Mouse (Mus musculus): ENCODE results near the gene Fxyd6.

Gene Fxyd6

DNA sequence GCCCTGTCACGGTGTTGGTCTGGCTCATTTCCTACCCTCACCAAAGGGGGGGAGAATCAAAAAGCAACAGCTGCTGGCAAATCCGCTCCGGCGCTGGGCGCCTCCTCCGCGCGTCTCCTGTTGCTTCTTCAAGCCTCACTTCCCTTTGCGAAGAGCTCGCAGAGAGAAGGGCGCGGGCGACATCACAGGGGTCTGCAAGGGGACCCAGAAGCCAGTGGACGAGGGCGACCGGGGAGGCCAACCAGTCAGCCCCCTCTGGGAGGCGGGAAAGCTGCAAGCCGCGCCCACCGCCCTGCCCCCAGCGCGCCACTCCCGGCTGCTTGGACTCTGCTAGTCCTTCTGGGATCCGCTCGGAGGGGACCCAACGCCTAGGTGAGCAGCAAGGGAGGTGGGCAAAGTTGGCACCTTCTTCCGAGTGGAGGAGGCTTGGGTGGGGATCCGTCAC lies at the start of gene Fxyd6:
TSS of gene Fxyd6 (plus strand) at position 69 of the 445 bp plus-strand sequence.
- in situ Hi-C loops (cut with MboI; ENCODE audit: unreplicated experiment in 2 of 2): loop anchor here in 1 of 2 experiments (10.0 kb wide), 1 partner anchor 45 kb away; no protein-coding TSS in a partner anchor

DNA sequence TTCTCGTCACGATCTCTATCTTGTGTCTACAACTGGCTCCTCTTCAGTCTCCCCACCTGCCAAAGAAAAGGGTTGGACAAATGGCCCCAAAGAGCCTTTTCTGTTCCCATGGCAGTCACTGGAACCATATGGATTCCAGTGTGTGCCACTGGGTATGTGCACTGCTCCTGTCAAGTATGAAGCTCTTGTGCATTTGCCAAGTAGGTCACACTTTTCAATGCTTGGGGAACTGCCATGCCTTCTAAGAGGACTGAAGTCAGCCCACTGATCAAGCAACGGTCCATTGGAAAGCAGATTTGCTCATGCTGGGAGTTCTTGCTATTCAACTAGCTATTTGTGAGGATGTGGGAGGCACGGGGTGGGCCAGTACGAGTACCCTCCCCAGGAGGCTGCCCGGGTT lies 48.5 kb upstream of the Fxyd6 start:
- in situ Hi-C loops (cut with MboI; ENCODE audit: unreplicated experiment in 2 of 2): loop anchor here in 1 of 2 experiments (10.0 kb wide), 1 partner anchor 53 kb away; the partner anchor contains the start of gene Fxyd6

DNA sequence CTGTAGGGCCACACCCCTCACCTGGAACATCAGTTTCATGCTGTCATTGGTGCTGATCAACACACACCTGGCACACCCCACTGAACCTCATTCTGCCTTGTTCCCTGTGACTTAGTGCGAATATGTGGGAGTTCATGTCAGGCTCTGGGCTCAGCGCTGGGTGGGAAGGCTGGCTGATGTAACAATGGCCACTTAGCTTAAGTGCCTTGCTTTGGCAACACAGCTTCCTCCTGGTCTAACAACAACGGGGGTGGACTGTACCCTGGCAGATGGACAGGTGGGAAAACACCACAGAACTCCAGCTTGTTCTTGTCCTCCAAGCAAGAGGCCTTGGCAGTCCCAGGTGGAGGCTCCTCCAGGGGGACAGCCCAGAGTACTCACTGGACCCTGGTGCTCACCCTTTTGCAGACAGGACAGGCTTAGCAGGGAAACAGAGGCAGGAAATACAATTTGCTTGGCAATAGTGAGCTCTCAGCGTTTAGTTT lies 48.0 kb upstream of the Fxyd6 start:
- in situ Hi-C loops (cut with MboI; ENCODE audit: unreplicated experiment in 2 of 2): loop anchor here in 1 of 2 experiments (10.0 kb wide), 1 partner anchor 53 kb away; the partner anchor contains the start of gene Fxyd6

DNA sequence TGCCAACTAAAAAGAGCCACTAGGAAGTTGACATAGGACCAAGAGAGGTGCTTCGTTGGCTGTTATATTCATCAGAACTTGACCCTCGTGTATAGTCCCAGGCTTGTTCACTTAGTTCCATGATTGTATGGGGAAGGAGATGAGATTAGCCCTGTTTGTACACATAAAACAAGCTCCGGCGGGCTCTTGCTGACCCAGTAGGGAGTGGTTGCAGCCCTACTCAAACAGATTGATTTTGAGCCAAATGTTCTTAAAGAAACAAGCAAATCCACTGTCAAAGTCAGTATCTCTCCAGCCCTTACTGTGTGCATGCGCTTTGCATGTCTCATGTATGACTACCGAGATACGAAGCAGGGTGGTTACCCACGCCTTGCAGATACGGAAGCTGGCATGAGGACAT lies 43.6 kb upstream of the Fxyd6 start:
- in situ Hi-C loops (cut with MboI; ENCODE audit: unreplicated experiment in 2 of 2): loop anchor here in 1 of 2 experiments (10.0 kb wide), 1 partner anchor 48 kb away; the partner anchor contains the start of gene Fxyd6

DNA sequence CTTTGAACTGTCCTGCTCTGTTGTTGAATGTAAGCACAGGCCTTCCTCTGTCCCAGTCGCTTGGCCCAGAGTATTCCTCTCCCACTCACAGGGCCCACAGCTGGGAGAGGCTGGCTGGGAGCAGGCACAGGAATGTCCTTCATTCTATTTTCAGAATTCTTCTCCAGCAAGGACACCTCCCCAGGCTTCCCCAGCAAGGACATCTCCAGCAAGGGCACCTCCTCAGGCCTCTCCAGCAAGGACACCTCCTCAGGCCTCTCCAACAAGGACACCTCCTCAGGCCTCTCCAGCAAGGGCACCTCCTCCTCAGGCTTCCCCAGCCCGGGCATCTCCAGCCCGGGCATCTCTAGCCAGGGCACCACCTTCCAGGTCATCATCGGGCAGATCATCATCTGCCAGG lies 41.7 kb upstream of the Fxyd6 start:
- in situ Hi-C loops (cut with MboI; ENCODE audit: unreplicated experiment in 2 of 2): loop anchor here in 1 of 2 experiments (10.0 kb wide), 1 partner anchor 47 kb away; the partner anchor contains the start of gene Fxyd6

DNA sequence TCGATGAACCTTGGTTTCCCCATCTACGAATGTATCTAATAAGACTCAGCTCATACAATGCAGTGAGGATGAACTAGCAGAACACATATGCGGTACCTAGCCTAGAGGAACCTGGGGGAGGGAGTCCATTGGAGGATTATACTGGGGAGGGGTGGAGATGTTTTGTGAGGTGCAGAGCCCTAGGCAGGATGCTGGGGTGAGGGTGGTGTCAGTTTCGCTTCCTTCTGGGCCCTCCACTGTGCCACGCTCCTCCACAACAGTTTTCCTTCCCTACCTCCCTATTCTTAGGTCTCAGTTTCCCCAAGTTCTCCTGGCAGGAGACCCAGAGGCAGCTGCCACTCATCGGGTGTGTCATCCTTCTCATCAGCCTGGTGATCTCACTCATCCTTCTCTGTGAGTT lies 40.4 kb upstream of the Fxyd6 start:
- in situ Hi-C loops (cut with MboI; ENCODE audit: unreplicated experiment in 2 of 2): loop anchor here in 1 of 2 experiments (10.0 kb wide), 1 partner anchor 45 kb away; the partner anchor contains the start of gene Fxyd6

DNA sequence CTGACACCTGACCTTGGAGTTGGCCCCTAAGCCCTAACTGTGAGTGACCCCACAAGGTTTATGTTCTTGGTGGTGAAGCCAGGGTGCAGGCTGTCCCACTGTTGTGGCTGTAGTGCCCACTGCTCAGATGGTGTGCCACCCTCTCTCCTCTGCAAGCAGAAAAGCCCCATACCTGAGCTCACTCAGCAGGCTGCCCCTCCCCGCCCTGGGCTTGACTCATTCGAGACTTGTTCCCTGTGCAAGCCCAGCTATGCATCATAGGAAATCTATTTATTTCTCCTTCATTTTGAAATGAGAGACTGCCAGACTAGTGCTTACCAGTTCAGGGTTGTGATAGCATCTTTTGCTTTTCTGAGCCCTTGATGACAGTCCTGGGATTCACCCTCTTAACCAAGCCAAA lies 32.6 kb upstream of the Fxyd6 start:
- in situ Hi-C loops (cut with MboI; ENCODE audit: unreplicated experiment in 2 of 2): no loop called here

DNA sequence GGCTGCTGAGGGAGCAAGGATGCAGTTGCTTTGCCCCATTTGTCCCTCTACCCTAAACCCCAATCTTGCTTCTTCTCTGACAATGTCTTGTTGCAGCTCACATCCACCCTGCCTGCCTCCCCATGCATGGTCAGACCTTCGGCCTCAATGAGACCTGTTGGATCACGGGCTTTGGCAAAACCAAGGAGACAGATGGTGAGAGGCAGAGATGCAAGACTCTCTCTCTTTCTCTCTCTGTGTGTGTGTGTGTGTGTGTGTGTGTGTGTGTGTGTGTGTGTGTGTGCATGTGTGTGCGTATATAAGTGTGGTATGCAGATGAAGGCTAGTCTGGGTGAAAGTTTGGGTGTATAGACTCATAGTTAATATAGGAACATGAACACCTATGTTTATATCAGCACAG lies 26.9 kb upstream of the Fxyd6 start:
- in situ Hi-C loops (cut with MboI; ENCODE audit: unreplicated experiment in 2 of 2): no loop called here

DNA sequence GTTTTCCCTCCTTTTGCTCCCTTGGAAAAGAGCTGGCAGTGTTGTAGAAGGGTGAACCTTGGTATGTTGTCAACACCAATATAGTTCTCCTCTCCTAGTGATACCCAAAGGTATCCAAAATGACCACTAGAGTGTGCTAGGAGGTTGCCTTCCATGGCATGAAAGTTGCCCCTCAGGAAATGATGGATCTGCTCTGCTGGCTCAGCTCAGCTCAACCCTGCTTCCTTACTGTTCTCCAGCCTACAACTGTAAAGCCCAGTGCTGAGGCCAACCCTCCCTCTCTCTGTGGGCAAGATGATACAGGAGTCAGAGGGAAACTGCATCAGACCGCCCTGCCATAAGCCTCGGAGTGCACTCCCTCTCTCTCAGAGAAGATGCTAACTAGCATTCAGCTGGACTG lies 24.5 kb upstream of the Fxyd6 start:
- in situ Hi-C loops (cut with MboI; ENCODE audit: unreplicated experiment in 2 of 2): no loop called here

DNA sequence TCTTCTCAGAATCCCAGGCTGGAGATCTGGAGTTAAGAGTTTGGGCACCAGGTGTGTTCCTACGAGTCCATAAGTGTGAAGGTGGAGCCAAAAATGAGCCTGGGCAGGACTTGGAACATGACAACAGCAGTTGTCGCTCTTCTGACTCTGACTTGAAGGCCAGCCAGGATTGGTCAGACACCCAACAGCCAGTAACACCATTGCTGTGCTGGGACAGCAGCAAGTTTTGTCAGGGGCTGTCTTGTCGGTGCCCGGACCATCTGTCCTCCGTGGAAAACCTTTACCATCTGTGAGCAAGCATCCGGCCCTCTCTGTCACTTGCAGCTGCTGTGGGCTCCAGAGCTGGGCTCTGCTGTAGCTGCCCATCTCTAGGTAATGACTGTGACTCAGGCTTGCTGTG lies 23.7 kb upstream of the Fxyd6 start:
- in situ Hi-C loops (cut with MboI; ENCODE audit: unreplicated experiment in 2 of 2): no loop called here

DNA sequence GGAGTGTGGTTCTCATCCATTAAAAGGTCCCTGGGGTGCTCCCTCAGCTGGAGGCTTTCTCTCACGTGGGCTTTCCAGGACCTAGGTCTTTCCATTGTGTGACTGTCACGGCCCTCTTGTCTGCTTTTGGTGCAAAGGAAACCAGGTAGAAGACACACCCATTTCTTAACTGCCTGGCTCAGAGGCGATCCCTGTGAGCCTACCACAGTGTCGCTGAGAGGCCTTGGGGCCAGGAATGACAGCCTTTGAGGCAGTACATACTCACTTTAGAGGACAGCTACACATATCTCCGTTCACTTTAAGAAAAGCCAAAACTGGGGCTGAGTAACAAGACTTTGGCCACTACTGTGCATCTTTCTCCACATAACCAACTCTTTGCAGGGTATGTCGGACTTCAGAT lies 21.4 kb upstream of the Fxyd6 start:
- in situ Hi-C loops (cut with MboI; ENCODE audit: unreplicated experiment in 2 of 2): no loop called here

DNA sequence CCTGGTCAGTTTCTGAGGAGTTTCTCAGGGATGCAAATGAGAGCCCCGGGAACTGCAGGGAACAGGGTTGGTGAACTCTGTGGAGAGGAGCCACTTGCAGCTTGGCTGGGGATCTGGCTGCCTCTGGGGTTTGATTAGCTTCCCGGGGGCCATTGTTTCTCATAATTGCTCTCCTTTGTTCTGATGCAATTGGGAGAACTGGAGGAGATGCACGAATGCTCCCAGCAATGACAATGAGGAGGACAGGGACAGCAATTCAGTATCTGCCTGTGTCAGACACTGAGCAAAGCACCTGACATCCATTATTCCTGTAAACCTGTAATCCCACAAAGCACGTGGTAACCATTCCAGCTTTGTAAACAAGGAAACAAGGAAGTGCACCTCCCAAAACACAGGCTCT lies 20.8 kb upstream of the Fxyd6 start:
- in situ Hi-C loops (cut with MboI; ENCODE audit: unreplicated experiment in 2 of 2): no loop called here

DNA sequence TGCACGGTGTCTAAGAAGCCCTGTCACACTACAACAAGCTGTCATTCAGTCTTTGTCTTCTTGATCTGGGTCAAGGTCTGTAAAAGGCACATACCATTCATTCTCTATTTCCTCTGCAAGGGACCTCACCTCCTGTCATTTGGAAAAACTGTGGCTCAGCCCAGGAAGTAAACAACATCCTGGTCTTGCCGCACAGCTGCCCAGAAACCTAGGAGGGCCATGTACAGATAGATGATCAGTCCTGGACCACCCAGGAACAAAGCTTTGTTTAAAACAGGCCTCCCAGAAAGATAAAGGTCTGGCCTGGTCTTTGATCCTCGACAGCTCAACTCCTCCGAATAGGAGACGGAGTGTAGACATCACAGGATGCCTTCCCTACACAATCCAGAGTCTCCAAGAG lies 20.1 kb upstream of the Fxyd6 start:
- in situ Hi-C loops (cut with MboI; ENCODE audit: unreplicated experiment in 2 of 2): no loop called here

DNA sequence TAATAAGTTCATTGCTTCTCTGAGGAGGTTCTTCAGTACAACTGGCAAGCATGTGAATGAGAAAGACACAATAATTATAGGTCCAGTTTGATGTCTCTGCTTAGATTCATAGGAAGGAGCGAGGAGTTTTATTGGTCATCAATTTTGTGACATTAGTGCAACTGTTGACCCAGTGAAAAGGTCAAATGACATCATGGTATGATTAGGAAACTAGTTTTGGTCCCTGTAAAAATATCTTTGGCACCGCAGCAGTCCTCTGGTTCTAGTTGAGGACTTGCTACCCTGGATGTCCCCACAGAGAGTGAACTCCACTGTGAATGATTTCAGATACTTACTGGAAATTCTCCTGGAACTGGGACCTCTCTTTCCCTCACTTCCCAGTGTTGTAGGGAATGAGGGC lies 14.8 kb upstream of the Fxyd6 start:
- in situ Hi-C loops (cut with MboI; ENCODE audit: unreplicated experiment in 2 of 2): no loop called here

DNA sequence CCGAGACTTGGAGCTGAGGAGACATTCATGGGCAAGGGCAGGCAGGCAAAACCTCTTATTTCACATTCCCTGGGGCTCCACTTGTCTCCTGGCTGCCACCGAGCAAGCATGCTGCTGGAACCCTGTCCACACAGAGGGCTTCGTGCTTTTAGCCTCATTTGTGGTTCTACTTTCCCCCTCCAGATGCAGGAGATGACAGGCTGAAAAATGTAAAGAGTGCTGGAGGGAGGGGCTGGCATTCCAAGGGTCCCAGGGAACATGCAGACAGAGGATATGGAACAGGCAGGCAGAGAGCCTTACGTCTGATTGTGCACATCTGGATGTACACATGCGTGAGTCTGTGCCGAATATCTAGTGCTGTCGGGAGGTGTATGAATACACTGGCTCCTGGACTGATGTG lies 11.6 kb upstream of the Fxyd6 start:
- in situ Hi-C loops (cut with MboI; ENCODE audit: unreplicated experiment in 2 of 2): no loop called here

DNA sequence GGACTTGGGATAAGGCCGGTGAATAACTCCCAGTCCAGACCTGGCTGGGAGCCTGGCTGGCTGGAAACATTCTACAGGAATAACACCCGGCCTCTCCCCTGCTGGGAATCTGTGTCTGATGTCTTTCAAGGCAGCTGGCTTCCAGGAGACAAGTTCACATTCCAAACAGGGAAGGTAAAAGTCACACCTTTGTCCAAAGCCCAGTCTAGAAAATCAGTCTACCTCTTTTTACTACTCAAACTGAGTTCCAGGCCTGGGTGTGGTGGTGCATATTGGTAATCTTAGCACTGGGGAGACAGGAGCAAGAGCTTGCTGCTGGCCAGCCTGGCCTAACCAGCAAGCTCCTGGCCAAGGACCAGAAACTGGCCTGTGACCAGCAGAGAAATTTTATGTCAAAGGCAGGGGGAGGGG lies 7.9 kb upstream of the Fxyd6 start:
- in situ Hi-C loops (cut with MboI; ENCODE audit: unreplicated experiment in 2 of 2): no loop called here

DNA sequence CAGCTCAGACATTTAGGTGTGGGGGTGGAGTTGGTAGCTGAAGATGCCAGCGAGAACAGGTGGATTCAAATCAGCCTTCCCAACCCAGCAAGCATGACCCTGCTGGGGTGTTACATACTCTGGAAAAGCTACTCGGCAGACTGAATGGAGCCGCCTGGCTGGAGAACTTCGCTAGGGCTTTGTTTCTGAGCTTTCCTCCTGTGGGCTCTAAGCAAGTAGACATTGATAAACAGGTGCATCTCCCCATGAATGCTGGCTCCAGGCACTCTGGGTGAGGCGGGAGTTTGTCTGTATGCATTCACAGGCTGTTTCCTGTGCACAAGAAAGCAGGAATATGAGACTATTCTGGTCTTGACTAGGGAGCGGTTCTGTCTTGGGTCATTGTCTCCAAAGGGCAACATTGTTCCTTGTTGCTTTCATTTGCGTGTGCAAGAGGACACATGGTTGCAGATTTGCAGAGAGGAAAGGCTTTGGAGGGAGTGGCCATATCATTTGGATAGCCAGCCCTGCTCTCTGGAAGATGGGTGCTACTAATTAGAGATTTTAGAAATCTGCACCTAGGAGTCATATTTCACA lies 6.3 kb upstream of the Fxyd6 start:
- in situ Hi-C loops (cut with MboI; ENCODE audit: unreplicated experiment in 2 of 2): no loop called here

DNA sequence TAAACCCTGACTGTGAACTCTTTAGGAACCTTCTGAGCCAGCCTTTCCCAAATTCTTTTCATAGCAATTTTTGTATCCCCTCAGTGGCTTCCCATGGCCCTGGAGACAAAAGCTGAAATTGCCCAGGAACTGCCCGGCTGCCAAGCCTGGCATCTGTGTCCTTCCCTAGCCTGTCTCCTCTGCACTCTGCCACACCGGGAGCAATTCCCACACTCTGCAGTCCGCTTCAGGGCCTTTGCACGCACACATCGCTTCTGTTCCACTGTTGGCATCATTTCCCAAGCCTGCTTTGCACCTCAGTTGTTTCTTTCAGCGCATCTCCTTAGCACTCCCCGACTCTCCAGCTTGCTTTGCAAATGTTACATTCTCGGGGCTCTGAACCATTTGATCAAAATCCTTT lies 2.3 kb upstream of the Fxyd6 start:
- in situ Hi-C loops (cut with MboI; ENCODE audit: unreplicated experiment in 2 of 2): no loop called here

DNA sequence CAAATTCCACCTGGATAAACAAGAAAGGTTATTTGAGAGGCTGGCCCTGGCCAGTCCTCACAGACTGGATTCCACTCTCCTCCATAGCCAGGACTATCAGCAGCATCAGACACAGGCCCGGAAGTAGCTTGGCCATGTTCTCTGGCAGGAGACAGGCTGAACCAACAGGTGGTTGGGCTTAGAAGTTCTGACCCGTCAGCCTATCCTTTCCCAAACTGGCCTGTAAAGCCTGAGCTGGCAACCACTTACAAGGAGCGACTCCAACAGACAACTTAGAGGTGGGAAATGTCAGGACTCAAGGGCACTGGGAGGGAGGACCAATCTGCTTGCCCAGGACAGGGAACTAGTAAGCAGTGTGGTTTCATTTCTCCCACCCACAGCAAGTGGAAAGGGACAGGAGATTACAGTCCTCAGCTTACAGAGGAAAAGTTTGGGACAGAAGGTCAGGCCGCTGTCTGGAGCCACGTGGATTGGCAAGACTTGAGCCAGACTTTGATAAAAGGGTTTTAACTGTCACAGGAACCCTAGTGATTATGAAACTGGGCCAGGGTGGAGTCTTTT lies 1.6 kb upstream of the Fxyd6 start:
- in situ Hi-C loops (cut with MboI; ENCODE audit: unreplicated experiment in 2 of 2): no loop called here

DNA sequence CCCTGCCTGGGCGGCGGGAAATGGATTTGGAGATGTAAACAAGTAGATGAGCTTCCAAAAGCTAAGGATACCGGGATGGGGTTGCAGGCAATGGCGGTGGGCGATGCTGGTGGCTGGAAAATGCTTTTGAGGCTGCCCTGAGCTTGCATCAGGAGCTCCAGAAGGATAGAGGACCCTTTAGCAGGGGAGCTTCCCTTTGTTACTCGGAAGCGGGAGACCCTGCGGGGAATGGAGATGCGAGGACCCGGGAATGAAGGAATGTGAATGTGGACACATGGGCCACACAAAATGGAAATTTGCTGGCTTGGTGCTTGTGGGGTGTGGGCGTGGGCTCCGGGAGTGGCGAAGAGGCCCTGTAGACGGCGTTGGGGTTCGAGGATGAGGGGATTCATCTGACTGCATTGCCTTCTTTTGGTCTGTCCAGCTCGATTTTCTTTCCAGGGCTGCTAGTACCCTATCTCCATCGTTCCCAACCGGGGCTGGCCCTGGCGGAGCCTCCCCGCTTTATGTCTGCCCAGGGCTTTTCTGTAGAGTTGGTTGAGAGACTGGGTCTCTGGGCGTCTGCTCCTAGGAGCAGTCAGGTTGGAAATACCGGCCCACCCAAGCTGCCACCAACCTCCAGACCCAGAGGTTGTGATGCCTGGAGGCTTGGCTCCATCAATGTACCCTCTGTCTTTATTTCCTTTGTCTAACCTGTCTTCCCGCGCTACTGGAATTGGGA lies 791 bp downstream of the Fxyd6 start:
- in situ Hi-C loops (cut with MboI; ENCODE audit: unreplicated experiment in 2 of 2): loop anchor here in 1 of 2 experiments (10.0 kb wide), 1 partner anchor 46 kb away; no protein-coding TSS in a partner anchor

DNA sequence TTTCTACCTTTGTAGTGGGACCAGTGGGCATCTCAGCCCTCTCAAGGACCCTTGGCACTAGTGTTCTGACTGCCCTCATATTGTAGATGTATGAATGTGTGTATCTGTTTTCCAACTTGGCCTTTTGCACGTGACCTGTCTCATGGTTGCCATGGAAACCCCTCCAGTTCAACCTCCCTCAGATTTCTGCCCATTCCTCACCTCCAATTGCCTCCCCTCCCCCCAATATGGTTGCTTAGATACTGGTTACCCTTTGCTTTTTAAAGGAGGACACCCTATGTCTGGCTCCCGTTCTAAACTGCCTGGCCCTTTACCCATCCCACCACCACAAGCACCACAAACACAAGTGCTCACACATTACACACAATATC lies 1.3 kb downstream of the Fxyd6 start:
- in situ Hi-C loops (cut with MboI; ENCODE audit: unreplicated experiment in 2 of 2): loop anchor here in 1 of 2 experiments (10.0 kb wide), 1 partner anchor 47 kb away; no protein-coding TSS in a partner anchor

All from v-Abl transformed pro-B cells (cell line).